Mouse (Mus musculus): ENCODE results near the gene Uqcc3. TPM values are rescaled to one million over a fixed set of nuclear protein-coding genes. Genes with fewer than 3 reads are reported as not detected.

Gene Uqcc3
- 26.2 and 37.6 TPM in 2 replicates for polyA plus RNA-seq (2012; rRNA removed)

DNA sequence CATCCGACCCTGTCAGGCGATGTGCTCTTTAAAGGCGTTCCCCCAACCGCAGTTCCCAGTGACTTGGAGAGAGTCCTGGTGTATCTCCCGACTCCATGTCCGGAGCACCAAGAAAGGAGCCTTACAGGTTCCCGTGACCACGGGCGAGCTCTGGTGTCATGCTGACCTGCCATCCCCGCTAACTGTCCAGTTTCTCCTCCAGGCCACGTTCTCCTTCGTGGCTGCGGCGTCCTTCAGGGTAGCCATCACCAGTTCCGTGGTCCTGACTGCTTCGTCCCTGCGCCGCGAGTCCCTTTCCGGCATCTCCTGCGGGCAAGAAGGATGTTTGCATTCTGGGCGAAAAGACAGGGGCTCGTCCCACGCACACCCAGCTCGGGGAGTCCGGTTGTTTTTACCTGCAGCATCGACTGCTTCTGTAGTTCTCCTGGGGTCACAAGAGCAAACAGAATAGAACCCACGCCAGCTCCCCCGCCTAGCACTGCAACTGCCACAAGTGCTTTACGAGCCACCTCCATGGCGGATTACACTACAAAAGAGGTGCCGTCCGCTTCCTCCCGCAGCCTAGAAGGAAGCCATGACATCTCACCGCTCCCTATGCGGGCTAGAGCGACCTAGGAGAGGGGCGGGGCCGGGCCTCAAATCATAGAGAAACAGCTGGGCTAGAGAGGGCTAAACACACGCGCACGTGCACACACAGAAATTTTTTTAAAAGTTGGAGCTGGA lies at the start of gene Uqcc3:
Gene Uqcc3, minus strand, starts transcription at position 613 of the 723 bp plus-strand sequence.
- DNase-seq: peak; percentile 83
- peak within 1 kb of the TSS; percentile 76 for H3K4me3 ChIP-seq (replicated peaks; ENCODE audit: extremely low read depth, low read depth, low read length)
- H3K4me1 ChIP-seq (ENCODE audit: control insufficient read depth, insufficient read depth, low read length): peaks cover 3% of the 10 kb centered on the region
- under 1% methylated on average over 42 of the region's 42 CpGs for WGBS
- peak; percentile 92; the same call in 1 of the 2 replicates for TF ChIP-seq POLR2A (IDR thresholded peaks at IDR 0.05; ENCODE audit: borderline replicate concordance, extremely low read depth, low read depth, low read length)
- TF ChIP-seq CTCF (IDR thresholded peaks at IDR 0.05; ENCODE audit: insufficient read depth, low read length): no peak

DNA sequence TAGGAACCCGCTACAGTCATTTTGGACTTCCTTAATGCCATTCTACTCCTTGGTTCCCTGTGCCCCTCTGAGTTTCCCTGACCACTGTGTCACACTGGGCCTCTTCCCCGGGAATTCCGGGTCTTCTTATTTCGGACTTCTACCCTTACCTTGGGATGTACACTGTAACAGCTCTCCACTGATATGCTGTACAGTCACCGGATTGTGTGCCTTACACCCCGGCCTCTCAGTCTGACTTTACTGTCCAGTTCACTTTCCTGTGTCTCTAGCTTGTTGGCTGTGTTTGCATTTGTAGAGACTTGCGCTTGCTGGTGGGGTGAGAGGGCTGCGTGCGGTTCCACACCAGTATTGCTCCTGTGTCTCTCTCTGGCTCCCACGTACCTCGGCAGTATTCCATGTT lies 49.4 kb upstream of the Uqcc3 start:
- TF ChIP-seq CTCF (IDR thresholded peaks at IDR 0.05; ENCODE audit: insufficient read depth, low read length) (no peak), POLR2A (IDR thresholded peaks at IDR 0.05; ENCODE audit: borderline replicate concordance, extremely low read depth, low read depth, low read length) (no peak)
- DNase-seq: no peak
- H3K4me3 ChIP-seq (replicated peaks; ENCODE audit: extremely low read depth, low read depth, low read length): peak overlapping the region; percentile 68
- peaks cover 9% of the 10 kb centered on the region for H3K4me1 ChIP-seq (ENCODE audit: control insufficient read depth, insufficient read depth, low read length)
- WGBS: 4% methylated on average over 11 of the region's 11 CpGs

DNA sequence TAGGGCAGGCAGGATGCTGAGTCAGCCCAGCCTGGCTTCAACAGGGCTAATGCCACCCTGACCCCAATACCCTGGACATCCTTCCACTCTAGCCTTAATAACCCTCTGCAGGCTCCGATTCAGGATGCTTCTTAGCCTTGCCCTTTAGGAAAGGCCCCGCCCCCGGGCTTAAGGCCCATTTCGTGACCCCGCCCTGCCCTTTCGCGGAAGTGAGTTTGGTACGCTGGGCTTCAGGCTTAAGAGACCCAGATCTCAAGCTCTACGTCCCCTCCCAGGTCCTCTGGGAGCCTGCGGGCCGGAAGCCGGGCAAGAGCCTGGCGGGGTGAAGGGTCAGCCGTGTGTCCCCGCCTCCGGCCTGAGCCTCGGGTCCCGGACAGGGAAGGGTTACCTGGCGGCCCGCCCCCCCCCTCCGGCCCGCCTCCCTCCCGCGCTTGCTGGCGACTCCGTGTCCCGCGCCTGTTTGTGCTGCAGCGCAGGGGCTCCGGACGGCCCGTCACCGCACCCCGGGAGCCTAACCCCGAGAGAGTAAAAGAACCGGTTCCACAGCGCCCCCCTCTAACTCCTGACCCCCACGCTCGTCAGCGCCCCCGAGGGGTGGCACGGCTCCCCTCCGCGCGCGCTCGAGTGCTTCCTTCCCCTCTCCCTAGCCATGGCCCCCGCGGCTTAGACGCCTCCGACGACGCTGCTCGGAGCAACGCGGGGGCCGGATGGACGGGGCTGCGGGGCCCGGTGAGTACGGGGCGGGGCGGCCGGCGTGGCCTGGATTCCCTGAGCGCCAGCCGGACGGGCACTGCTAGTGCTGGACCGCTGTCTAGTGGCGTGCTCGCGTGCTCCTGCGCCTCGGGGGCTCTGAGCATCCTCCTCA lies 48.7 kb upstream of the Uqcc3 start, which contains the start of the genes Rom1 and Eml3:
Gene Rom1, minus strand, starts transcription at position 133 of the 865 bp plus-strand sequence.
Gene Eml3, plus strand, starts transcription at position 329 of the 865 bp plus-strand sequence.
- Histone ChIP-seq H3K4me3 (replicated peaks; ENCODE audit: extremely low read depth, low read depth, low read length) (peak within 1 kb of the TSS; percentile 68), H3K4me1 (ENCODE audit: control insufficient read depth, insufficient read depth, low read length) (peaks cover 9% of the 10 kb centered on the region)
- peak; percentile 92 for DNase-seq
- TF ChIP-seq POLR2A (IDR thresholded peaks at IDR 0.05; ENCODE audit: borderline replicate concordance, extremely low read depth, low read depth, low read length): 0 out of 2 replicates have a peak, but pooled peaks have one; percentile 37
- TF ChIP-seq CTCF (IDR thresholded peaks at IDR 0.05; ENCODE audit: insufficient read depth, low read length): no peak
- 1% methylated on average over 73 of the region's 74 CpGs for WGBS

DNA sequence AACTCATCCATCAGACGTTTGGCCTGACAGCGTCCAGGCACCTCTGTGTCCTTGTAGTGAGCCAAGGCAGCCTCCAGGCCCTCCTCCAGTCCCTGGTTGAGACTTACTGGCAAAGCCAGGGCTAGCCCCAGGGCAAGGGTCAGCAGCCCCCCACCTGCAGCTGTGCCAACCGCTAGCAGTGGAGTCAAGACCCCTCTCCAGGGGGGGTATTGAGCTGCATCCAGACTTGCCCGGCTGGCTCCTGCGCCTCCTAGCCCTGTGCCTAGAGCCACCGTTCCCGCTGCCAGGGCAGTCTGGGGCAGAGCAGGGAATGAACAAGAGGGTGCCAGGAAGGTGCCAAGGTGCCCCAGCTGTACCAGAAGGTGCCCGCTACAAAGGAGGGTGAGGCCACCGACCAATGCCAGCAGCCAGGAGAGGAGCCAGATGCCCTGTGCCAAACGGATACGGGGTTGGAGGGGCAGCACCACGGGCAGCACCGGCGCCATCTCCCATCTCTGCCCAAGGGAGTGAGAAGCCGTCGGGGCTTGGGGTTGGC lies 48.0 kb upstream of the Uqcc3 start:
- no peak for DNase-seq
- peak overlapping the region; percentile 68 for H3K4me3 ChIP-seq (replicated peaks; ENCODE audit: extremely low read depth, low read depth, low read length)
- peaks cover 9% of the 10 kb centered on the region for H3K4me1 ChIP-seq (ENCODE audit: control insufficient read depth, insufficient read depth, low read length)
- TF ChIP-seq CTCF (IDR thresholded peaks at IDR 0.05; ENCODE audit: insufficient read depth, low read length) (no peak), POLR2A (IDR thresholded peaks at IDR 0.05; ENCODE audit: borderline replicate concordance, extremely low read depth, low read depth, low read length) (no peak)
- 26% methylated on average over 16 of the region's 16 CpGs for WGBS

DNA sequence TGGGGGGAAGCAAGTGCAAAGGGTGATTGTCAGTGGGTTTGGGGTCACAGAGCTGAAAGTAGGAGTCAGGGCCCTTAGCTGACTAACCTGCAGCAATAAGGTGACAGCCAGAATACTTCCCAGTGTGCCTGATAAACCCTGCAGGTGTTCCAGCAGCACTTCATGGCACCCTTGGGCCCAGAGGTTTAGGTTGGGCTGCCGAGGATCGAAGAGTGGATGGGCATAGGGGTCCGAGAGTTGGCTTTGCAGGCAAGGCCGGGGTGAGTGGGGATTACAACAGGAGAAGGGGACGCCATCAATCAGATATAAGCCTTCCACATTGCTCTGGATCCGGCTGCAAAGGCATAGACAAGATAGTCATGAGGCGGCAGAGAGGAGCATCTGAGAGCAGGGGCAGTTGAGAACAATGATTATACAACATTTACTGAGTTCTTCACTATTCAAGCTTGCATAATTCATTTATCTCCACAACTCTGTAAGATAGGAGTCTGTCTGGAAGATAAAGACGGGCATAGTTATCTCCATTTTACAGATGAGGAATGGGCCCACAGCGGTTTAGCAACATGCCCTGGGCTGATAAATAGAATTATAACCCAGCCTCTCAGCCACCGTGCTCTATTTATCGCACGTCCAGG lies 47.3 kb upstream of the Uqcc3 start:
- H3K4me1 ChIP-seq (ENCODE audit: control insufficient read depth, insufficient read depth, low read length): peaks cover 9% of the 10 kb centered on the region
- no peak overlapping the region for H3K4me3 ChIP-seq (replicated peaks; ENCODE audit: extremely low read depth, low read depth, low read length)
- no peak for TF ChIP-seq CTCF (IDR thresholded peaks at IDR 0.05; ENCODE audit: insufficient read depth, low read length)
- no peak for TF ChIP-seq POLR2A (IDR thresholded peaks at IDR 0.05; ENCODE audit: borderline replicate concordance, extremely low read depth, low read depth, low read length)
- no peak for DNase-seq
- 89% methylated on average over 12 of the region's 12 CpGs for WGBS

DNA sequence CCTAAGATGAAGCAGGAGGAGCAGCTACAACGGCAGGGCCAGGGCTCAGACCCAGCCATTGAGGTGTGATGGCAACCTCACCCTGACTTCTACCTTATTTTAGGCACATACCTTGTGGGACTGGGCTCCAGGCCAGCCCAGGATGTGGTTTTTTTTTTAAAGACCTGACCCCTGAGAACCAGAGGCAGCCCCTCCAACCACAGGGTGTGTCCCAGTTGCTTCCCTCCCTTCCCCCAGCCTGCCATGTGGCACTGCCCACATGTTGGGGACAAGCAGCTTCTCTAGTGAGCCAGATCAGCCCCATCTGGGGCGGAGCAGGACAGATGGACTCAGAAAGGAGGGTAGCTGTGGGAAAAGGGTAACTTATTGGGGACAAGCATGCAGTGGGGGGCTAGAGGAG lies 46.0 kb upstream of the Uqcc3 start:
- 80% methylated on average over 2 of the region's 2 CpGs for WGBS
- TF ChIP-seq POLR2A (IDR thresholded peaks at IDR 0.05; ENCODE audit: borderline replicate concordance, extremely low read depth, low read depth, low read length) (no peak), CTCF (IDR thresholded peaks at IDR 0.05; ENCODE audit: insufficient read depth, low read length) (no peak)

DNA sequence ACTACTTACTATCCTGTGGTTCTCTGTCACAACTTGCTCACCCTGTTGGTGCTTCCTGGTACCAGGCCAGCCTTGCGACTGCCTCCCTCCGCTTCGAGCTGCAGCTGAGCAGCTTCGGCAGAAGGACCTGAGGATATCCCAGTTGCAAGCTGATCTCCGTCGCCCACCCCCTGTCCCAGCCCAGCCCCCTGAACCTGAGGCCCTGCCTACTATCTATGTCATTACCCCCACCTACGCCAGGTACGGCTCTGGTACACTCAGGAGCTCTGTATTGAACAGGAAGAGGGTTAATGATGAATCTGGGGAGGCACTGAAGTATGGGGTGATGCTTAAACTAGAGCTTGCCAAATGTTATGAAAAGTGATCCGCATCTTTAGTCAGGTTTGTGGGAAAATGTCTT lies 41.0 kb upstream of the Uqcc3 start:
- DNase-seq: no peak
- TF ChIP-seq POLR2A (IDR thresholded peaks at IDR 0.05; ENCODE audit: borderline replicate concordance, extremely low read depth, low read depth, low read length): no peak
- TF ChIP-seq CTCF (IDR thresholded peaks at IDR 0.05; ENCODE audit: insufficient read depth, low read length): no peak
- WGBS: 70% methylated on average over 9 of the region's 9 CpGs
- Histone ChIP-seq H3K4me3 (replicated peaks; ENCODE audit: extremely low read depth, low read depth, low read length) (no peak overlapping the region), H3K4me1 (ENCODE audit: control insufficient read depth, insufficient read depth, low read length) (peaks cover 5% of the 10 kb centered on the region)

More for the DNA sequence above, 46.0 kb upstream of the Uqcc3 start:
- no peak for DNase-seq
- H3K4me1 ChIP-seq (ENCODE audit: control insufficient read depth, insufficient read depth, low read length): peaks cover 9% of the 10 kb centered on the region
- H3K4me3 ChIP-seq (replicated peaks; ENCODE audit: extremely low read depth, low read depth, low read length): no peak overlapping the region

DNA sequence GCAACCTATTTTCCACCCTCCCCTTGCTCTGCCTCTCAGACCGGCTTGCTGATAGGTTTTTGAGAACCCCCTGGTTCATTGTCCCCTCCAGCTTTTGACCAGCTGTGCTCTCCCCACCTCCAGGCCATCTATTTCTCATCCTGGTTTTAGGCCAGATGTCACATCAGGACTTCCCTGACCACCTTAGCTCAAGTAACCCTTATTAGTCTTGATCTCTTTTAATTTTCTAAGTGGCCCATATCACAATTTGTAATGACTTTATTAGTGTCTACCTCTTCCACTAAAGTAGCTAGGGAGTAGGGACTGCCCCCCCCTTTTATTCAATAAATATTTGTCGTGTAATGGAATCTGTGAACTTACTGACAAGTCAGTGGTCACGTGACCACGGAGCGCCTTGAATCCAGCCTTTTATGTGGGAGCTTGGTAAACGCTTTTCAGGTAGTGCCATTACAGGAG lies 40.1 kb upstream of the Uqcc3 start:
- Histone ChIP-seq H3K4me3 (replicated peaks; ENCODE audit: extremely low read depth, low read depth, low read length) (peak overlapping the region; percentile 79), H3K4me1 (ENCODE audit: control insufficient read depth, insufficient read depth, low read length) (peaks cover 5% of the 10 kb centered on the region)
- no peak for TF ChIP-seq POLR2A (IDR thresholded peaks at IDR 0.05; ENCODE audit: borderline replicate concordance, extremely low read depth, low read depth, low read length)
- TF ChIP-seq CTCF (IDR thresholded peaks at IDR 0.05; ENCODE audit: insufficient read depth, low read length): no peak
- no peak for DNase-seq
- WGBS: 2% methylated on average over 6 of the region's 6 CpGs

Data from lung, adult 2 months (tissue).